Mouse (Mus musculus) layer of hippocampus, adult 11-12 months (tissue): Measurements from ENCODE around the gene Slc35a5.

Experiments
- DNase-seq: peaks from one replicate; pipeline ENCODE4 v3.0.0; 2022; ENCODE audit warnings: low spot score

The Slc35a5 gene

GRCm38 (mm10) chr16:45158522-45159388, at the start of gene Slc35a5, which contains the start of gene Atg3:
Gene Slc35a5 (minus strand): TSS chr16:45158706.
Gene Atg3 (plus strand): TSS chr16:45158785.
- peak; percentile 97 for DNase-seq

- DNase-seq = no peak
Measured at GRCm38 (mm10) chr16:45204859-45205670, 46.6 kb upstream of the Slc35a5 start.

- DNase-seq = no peak
Measured at GRCm38 (mm10) chr16:45204438-45204837, 45.9 kb upstream of the Slc35a5 start.

GRCm38 (mm10) chr16:45201395-45201794, 42.9 kb upstream of the Slc35a5 start:
- no peak for DNase-seq

- DNase-seq = peak; percentile 80
Measured at GRCm38 (mm10) chr16:45196816-45197215, 38.3 kb upstream of the Slc35a5 start.

- peak; percentile 81 for DNase-seq
Measured at GRCm38 (mm10) chr16:45192613-45193012, 34.1 kb upstream of the Slc35a5 start.

- no peak for DNase-seq
Measured at GRCm38 (mm10) chr16:45181824-45182223, 23.3 kb upstream of the Slc35a5 start.

GRCm38 (mm10) chr16:45178552-45178951, 20.0 kb upstream of the Slc35a5 start:
- DNase-seq = no peak

- no peak for DNase-seq
Measured at GRCm38 (mm10) chr16:45159389-45159716, 847 bp upstream of the Slc35a5 start.

- DNase-seq = peak; percentile 71
Measured at GRCm38 (mm10) chr16:45158136-45158521, 377 bp downstream of the Slc35a5 start.

- no peak for DNase-seq
Measured at GRCm38 (mm10) chr16:45154741-45155250, 3.7 kb downstream of the Slc35a5 start.

GRCm38 (mm10) chr16:45148488-45149082, 9.9 kb downstream of the Slc35a5 start:
- DNase-seq = no peak

- no peak for DNase-seq
Measured at GRCm38 (mm10) chr16:45145119-45145518, 13.4 kb downstream of the Slc35a5 start.

- DNase-seq = no peak
Measured at GRCm38 (mm10) chr16:45142565-45142964, 15.9 kb downstream of the Slc35a5 start.

- DNase-seq = no peak
Measured at GRCm38 (mm10) chr16:45141711-45142110, 16.8 kb downstream of the Slc35a5 start.

GRCm38 (mm10) chr16:45127936-45128710, 30.4 kb downstream of the Slc35a5 start:
- DNase-seq = no peak

GRCm38 (mm10) chr16:45124230-45125203, 34.0 kb downstream of the Slc35a5 start:
- no peak for DNase-seq

GRCm38 (mm10) chr16:45122571-45122970, 35.9 kb downstream of the Slc35a5 start:
- DNase-seq = no peak

- peak; percentile 36 for DNase-seq
Measured at GRCm38 (mm10) chr16:45120844-45121425, 37.6 kb downstream of the Slc35a5 start.

GRCm38 (mm10) chr16:45118760-45119159, 39.7 kb downstream of the Slc35a5 start:
- DNase-seq = no peak
